Mouse (Mus musculus) adrenal gland, postnatal 10 days (tissue): ENCODE results near the gene Rangap1. TPM values are rescaled to one million over a fixed set of nuclear protein-coding genes. Genes with fewer than 3 reads are reported as not detected.
A peak's percentile ranks its signal among the peaks of the same experiment; 100 is the strongest.

Experiments used
- DNase-seq: peaks from one replicate; pipeline ENCODE4 v3.0.0; 2021; ENCODE audit warnings: mixed read lengths
- total RNA-seq, 2 experiments: library from RNA; stranded (reverse); gene quantifications; 2 replicates each; pipeline ENCODE4 v1.2.3; 2021

The Rangap1 gene
- total RNA-seq, 2 experiments from 2014 or later, result 48.5 to 49.2 TPM

DNA sequence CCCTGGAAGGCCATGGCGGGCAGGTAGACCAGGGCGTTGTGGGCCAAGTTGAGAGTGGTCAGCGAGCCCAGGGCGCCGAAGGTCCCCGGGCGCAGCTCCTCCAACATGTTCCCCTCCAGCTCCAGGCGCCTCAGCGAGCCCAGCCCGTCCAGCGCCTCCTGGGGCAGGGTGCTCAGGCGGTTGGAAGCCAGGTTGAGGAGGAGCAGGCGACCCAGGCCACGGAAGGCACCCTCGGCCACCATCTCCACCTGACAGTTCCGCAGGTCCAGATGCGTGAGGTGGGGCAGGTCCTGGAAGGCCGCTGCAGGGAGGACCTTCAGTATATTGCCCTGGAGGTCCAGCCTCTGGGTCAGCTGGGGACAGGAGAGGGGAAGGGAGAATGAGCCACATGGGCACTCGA, 50.4 kb downstream of the Rangap1 start:
- DNase-seq, result no peak

DNA sequence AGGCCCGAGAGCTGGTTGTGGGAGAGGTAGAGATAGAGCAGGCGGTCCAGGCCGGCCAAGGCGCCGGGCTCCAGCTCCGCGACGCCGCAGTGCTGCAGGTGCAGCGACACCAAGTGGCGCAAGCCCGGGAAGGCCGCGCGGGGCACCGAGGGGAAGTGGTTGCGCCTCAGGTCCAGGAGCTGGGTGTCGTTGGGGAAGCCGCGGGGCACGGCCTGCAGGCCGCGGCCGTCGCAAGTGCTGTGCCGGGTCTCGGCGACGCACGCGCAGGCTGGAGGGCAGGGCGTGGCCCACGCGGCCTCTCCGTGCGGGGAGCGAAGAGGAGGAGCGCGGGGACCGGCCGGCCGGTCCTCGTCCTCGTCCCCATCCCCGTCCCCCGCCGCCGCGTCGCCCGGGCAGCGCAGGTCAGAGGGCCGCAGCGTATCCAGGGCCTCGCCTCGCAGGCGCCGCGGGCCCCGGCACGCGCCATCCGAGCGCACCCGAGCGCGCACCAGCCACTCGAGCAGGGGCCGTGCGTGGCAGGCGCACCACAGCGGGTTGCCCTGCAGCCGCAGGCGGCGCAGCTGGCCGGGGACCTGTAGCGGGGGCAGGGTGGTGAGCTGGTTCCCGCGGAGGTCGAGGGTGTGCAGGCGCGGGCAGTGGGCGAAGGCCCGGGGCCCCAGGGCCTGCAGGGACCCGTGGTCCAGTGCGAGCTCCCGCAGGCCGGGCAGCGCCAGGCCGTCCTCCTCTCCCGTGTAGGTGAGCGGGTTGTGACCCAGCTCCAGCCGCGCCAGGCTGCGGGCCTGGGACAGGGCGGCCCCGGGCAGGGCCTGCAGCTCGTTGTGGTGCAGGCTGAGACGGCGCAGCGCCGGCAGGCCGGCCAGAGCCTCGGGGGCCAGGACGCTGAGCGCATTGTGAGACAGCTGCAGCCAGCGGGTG, 51.1 kb downstream of the Rangap1 start:
- peak; percentile 92 for DNase-seq

- DNase-seq, result no peak
These were observed 51.9 kb downstream of the Rangap1 start for GRCm38 (mm10) chr15:81693366-81693966.

GRCm38 (mm10) chr15:81680301-81680805, 65.0 kb downstream of the Rangap1 start:
- no peak for DNase-seq

GRCm38 (mm10) chr15:81676637-81677036, 68.7 kb downstream of the Rangap1 start:
- no peak for DNase-seq

GRCm38 (mm10) chr15:81670231-81670640, 75.1 kb downstream of the Rangap1 start:
- DNase-seq, result peak; percentile 72

GRCm38 (mm10) chr15:81666957-81667356, 78.4 kb downstream of the Rangap1 start:
- DNase-seq, result no peak

GRCm38 (mm10) chr15:81663697-81664561, 81.4 kb downstream of the Rangap1 start, which contains the start of gene L3mbtl2:
Gene L3mbtl2, plus strand, starts transcription at chr15:81663889.
- peak; percentile 94 for DNase-seq

- DNase-seq, result no peak
These were observed 82.0 kb downstream of the Rangap1 start for GRCm38 (mm10) chr15:81663281-81663680.

DNA sequence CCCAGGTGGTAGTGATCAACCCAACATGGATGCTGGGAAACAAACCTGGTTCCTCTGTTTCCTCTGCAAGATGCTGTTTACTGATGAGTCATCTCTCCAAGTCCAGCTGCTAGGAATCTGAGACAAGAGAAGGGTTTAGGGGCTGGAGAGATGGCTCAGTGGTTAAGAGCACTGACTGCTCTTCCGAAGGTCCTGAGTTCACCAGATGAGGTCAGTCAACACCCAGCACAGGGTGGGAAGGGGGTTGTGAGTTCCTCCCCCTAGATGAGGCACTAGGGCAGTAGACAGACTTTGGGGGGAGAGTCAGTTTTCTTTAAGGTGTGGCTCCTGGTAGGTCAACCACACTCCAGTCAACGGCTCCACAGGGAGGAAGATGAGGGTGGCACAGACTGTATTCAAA, 83.6 kb downstream of the Rangap1 start:
- DNase-seq, result no peak

Other genes starting within 250 kb of the Rangap1 start
- 10 to 100 TPM; 51.0 to 68.6 TPM for gene Ep300, start 160.2 kb downstream of the Rangap1 start, total RNA-seq
- gene L3mbtl2, start 81.6 kb downstream of the Rangap1 start, total RNA-seq, result 10 to 100 TPM; 16.4 to 19.7 TPM
- gene Chadl, start 48.2 kb downstream of the Rangap1 start, total RNA-seq, result 1 to 10 TPM; 3.6 to 5.1 TPM
- gene Zc3h7b, start 473 bp downstream of the Rangap1 start, total RNA-seq, result 10 to 100 TPM; 73.2 to 78.2 TPM
- gene Tef, start 56.9 kb upstream of the Rangap1 start, total RNA-seq, result 10 to 100 TPM; 68.4 to 74.1 TPM
- gene Tob2, start 113.3 kb upstream of the Rangap1 start, total RNA-seq, result 100 to 1,000 TPM; 108 to 183 TPM
- 10 to 100 TPM; 58.8 to 62.9 TPM for gene Phf5a, start 126.4 kb upstream of the Rangap1 start, total RNA-seq
- 1,000 to 10,000 TPM; 2,299 to 2,557 TPM for gene Aco2, start 126.8 kb upstream of the Rangap1 start, total RNA-seq
- gene Polr3h, start 180.7 kb upstream of the Rangap1 start, total RNA-seq, result 10 to 100 TPM; 15.5 to 19.1 TPM
- gene Csdc2, start 191.2 kb upstream of the Rangap1 start, total RNA-seq, result 10 to 100 TPM; 16.9 to 27.9 TPM
- gene Pmm1, start 215.4 kb upstream of the Rangap1 start, total RNA-seq, result 10 to 100 TPM; 81.4 to 94.8 TPM
- not detected for gene 1700029P11Rik, start 235.0 kb upstream of the Rangap1 start, total RNA-seq
- gene Xrcc6, start 242.3 kb upstream of the Rangap1 start, total RNA-seq, result 100 to 1,000 TPM; 122 to 139 TPM